Mouse (Mus musculus) forebrain, postnatal 0 days (tissue): ENCODE data around the gene Sfxn2. TPM values are rescaled to one million over a fixed set of nuclear protein-coding genes. Genes with fewer than 3 reads are reported as not detected.
A peak's percentile ranks its signal among the peaks of the same experiment; 100 is the strongest.

Experiments used
- ATAC-seq: fragments of 200-750 bp; cut with Nextera tagmentation; 2 replicates; pipeline ENCODE4 v1.8.0; 2017; ENCODE audit warnings: mild to moderate bottlenecking, moderate library complexity
- DNase-seq: peaks from one replicate; pipeline ENCODE4 v3.0.0-alpha.2; 2015
- H3K27ac ChIP-seq: fragments of 300-500 bp; sonication (generic); 2 replicates; pipeline ENCODE4 v1.5.1; 2014; ENCODE audit warnings: low read depth, mild to moderate bottlenecking, antibody characterized with exemption, low read length, moderate library complexity, mixed read lengths
- H3K27me3 ChIP-seq: fragments of 300-500 bp; sonication (generic); 2 replicates; pipeline ENCODE4 v1.6.1; 2014; ENCODE audit warnings: mild to moderate bottlenecking, low read length, mixed read lengths; ENCODE audit not compliant: insufficient read depth
- H3K36me3 ChIP-seq: fragments of 300-500 bp; sonication (generic); 2 replicates; pipeline ENCODE4 v1.6.1; 2014; ENCODE audit warnings: mild to moderate bottlenecking, moderate library complexity; ENCODE audit not compliant: insufficient read depth
- H3K4me1 ChIP-seq: fragments of 300-500 bp; sonication (generic); 2 replicates; pipeline ENCODE4 v1.6.1; 2014; ENCODE audit warnings: antibody characterized with exemption; ENCODE audit not compliant: insufficient read depth
- H3K4me2 ChIP-seq: fragments of 300-500 bp; sonication (generic); 2 replicates; pipeline ENCODE4 v1.6.1; 2014; ENCODE audit warnings: low read depth, mild to moderate bottlenecking, moderate library complexity
- H3K4me3 ChIP-seq: fragments of 300-500 bp; sonication (generic); 2 replicates; pipeline ENCODE4 v1.5.1; 2014; ENCODE audit warnings: low read depth, low read length, mixed read lengths
- H3K9ac ChIP-seq: fragments of 300-500 bp; sonication (generic); 2 replicates; pipeline ENCODE4 v1.6.1; 2014; ENCODE audit warnings: mild to moderate bottlenecking
- H3K9me3 ChIP-seq: fragments of 300-500 bp; sonication (generic); 2 replicates; pipeline ENCODE4 v1.6.1; 2016; ENCODE audit warnings: low read length
- CTCF ChIP-seq: sonication (generic); IDR thresholded peaks from 2 replicates; pipeline ENCODE4 v1.5.1; 2016; ENCODE audit warnings: antibody characterized with exemption, control low read depth, low read depth
- WGBS: fragments of 180-500 bp; shearing (Covaris S2); extraction: QIAGEN DNeasy Blood & Tissue Kit; methylation state at CpG from one replicate; pipeline ENCODE4 v1.1.7; 2014; 5-methylcytosine and 5-hydroxymethylcytosine counted together
- polyA plus RNA-seq: library from polyadenylated mRNA; unstranded; fragments of >200 nt; fragmentation: Nextera tagmentation; extraction: Ambion mirVana; gene quantifications from 2 replicates; pipeline ENCODE4 v1.2.1, GENCODE M21; 2015
- total RNA-seq: library from RNA; depleted of rRNA; stranded (reverse); fragments of >200 nt; gene quantifications from 2 replicates; pipeline ENCODE4 v1.2.3, GENCODE M21; 2014

Gene Sfxn2
- total and polyA plus RNA-seq, 2 experiments from 2014 or later: 10.6 to 12.6 TPM

- no peak for DNase-seq
- no peak overlapping the region for H3K9ac ChIP-seq
- no peak for TF ChIP-seq CTCF
- H3K4me3 ChIP-seq: no peak overlapping the region
- H3K36me3 ChIP-seq: no peaks in the 10 kb centered on the region
- H3K9me3 ChIP-seq: no peaks in the 10 kb centered on the region
- H3K4me1 ChIP-seq: peaks cover 25% of the 10 kb centered on the region; the same call in 1 of the 2 replicates
- no peak overlapping the region for H3K4me2 ChIP-seq
- no peak for ATAC-seq
- WGBS: 64% methylated on average over 19 of the region's 19 CpGs
- no peak overlapping the region; the same call in 1 of the 2 replicates for H3K27ac ChIP-seq
- no peaks in the 10 kb centered on the region for H3K27me3 ChIP-seq
Measured at GRCm38 (mm10) chr19:46621236-46622183, 48.3 kb downstream of the Sfxn2 start.

GRCm38 (mm10) chr19:46622659-46623193, 49.6 kb downstream of the Sfxn2 start:
- H3K4me1 ChIP-seq: peaks cover 25% of the 10 kb centered on the region; the same call in 1 of the 2 replicates
- no peaks in the 10 kb centered on the region for H3K9me3 ChIP-seq
- H3K9ac ChIP-seq: no peak overlapping the region
- H3K27ac ChIP-seq: no peak overlapping the region
- no peak overlapping the region for H3K4me3 ChIP-seq
- TF ChIP-seq CTCF: no peak
- H3K4me2 ChIP-seq: 0 out of 2 replicates have a peak overlapping the region, but pooled peaks have one; percentile 31
- 48% methylated on average over 12 of the region's 12 CpGs for WGBS
- DNase-seq (no peak), ATAC-seq (no peak; the same call in 1 of the 2 replicates)
- H3K36me3 ChIP-seq: no peaks in the 10 kb centered on the region
- no peaks in the 10 kb centered on the region for H3K27me3 ChIP-seq

GRCm38 (mm10) chr19:46623194-46623667, 50.1 kb downstream of the Sfxn2 start:
- Histone ChIP-seq H3K9me3 (no peaks in the 10 kb centered on the region), H3K4me3 (no peak overlapping the region), H3K27ac (0 out of 2 replicates have a peak overlapping the region, but pooled peaks have one; percentile 15), H3K4me1 (peaks cover 25% of the 10 kb centered on the region; the same call in 1 of the 2 replicates), H3K4me2 (peak overlapping the region; percentile 31; the same call in 1 of the 2 replicates), H3K36me3 (peaks cover 3% of the 10 kb centered on the region; the same call in 1 of the 2 replicates), H3K27me3 (no peaks in the 10 kb centered on the region), H3K9ac (peak overlapping the region; percentile 3; the same call in 1 of the 2 replicates)
- no peak for TF ChIP-seq CTCF
- DNase-seq: no peak
- 9% methylated on average over 16 of the region's 16 CpGs for WGBS
- ATAC-seq: peak; percentile 59

- peak; percentile 5 for ATAC-seq
- H3K9me3 ChIP-seq: no peaks in the 10 kb centered on the region
- H3K9ac ChIP-seq: peak overlapping the region; percentile 10; the same call in 1 of the 2 replicates
- WGBS: 29% methylated on average over 19 of the region's 19 CpGs
- H3K36me3 ChIP-seq: peaks cover 4% of the 10 kb centered on the region; the same call in 1 of the 2 replicates
- no peak for DNase-seq
- H3K27me3 ChIP-seq: no peaks in the 10 kb centered on the region
- peaks cover 25% of the 10 kb centered on the region; the same call in 1 of the 2 replicates for H3K4me1 ChIP-seq
- H3K27ac ChIP-seq: 0 out of 2 replicates have a peak overlapping the region, but pooled peaks have one; percentile 15
- H3K4me2 ChIP-seq: peak overlapping the region; percentile 31; the same call in 1 of the 2 replicates
- no peak for TF ChIP-seq CTCF
- no peak overlapping the region for H3K4me3 ChIP-seq
Measured at GRCm38 (mm10) chr19:46623790-46624772, 50.9 kb downstream of the Sfxn2 start.

GRCm38 (mm10) chr19:46625015-46625414, 51.9 kb downstream of the Sfxn2 start:
- Histone ChIP-seq H3K4me1 (peaks cover 25% of the 10 kb centered on the region; the same call in 1 of the 2 replicates), H3K4me2 (no peak overlapping the region), H3K27ac (no peak overlapping the region), H3K27me3 (no peaks in the 10 kb centered on the region), H3K9me3 (no peaks in the 10 kb centered on the region), H3K4me3 (no peak overlapping the region), H3K9ac (no peak overlapping the region), H3K36me3 (peaks cover 4% of the 10 kb centered on the region; the same call in 1 of the 2 replicates)
- 93% methylated on average over 12 of the region's 12 CpGs for WGBS
- DNase-seq (no peak), ATAC-seq (no peak)
- no peak for TF ChIP-seq CTCF

GRCm38 (mm10) chr19:46625519-46625918, 52.4 kb downstream of the Sfxn2 start:
- H3K9ac ChIP-seq: no peak overlapping the region
- peaks cover 22% of the 10 kb centered on the region; the same call in 1 of the 2 replicates for H3K4me1 ChIP-seq
- no peak overlapping the region for H3K27ac ChIP-seq
- no peak overlapping the region for H3K4me2 ChIP-seq
- DNase-seq (no peak), ATAC-seq (no peak)
- 86% methylated on average over 10 of the region's 10 CpGs for WGBS
- peaks cover 4% of the 10 kb centered on the region; the same call in 1 of the 2 replicates for H3K36me3 ChIP-seq
- H3K9me3 ChIP-seq: no peaks in the 10 kb centered on the region
- TF ChIP-seq CTCF: no peak
- no peaks in the 10 kb centered on the region for H3K27me3 ChIP-seq
- no peak overlapping the region for H3K4me3 ChIP-seq
